Mouse (Mus musculus) megakaryocyte, embryonic 14.5 days (primary cell): ENCODE measurements around the gene Banp.

Source experiments
- FLI1 ChIP-seq: IDR thresholded peaks from 2 replicates; pipeline ENCODE4 v1.6.1; 2012; ENCODE audit warnings: low read length, inconsistent platforms, mixed read lengths
- GATA1 ChIP-seq: IDR thresholded peaks from 3 replicates; pipeline ENCODE4 v1.6.1; 2012; ENCODE audit warnings: mixed read lengths, low read length, inconsistent platforms, borderline replicate concordance

DNA sequence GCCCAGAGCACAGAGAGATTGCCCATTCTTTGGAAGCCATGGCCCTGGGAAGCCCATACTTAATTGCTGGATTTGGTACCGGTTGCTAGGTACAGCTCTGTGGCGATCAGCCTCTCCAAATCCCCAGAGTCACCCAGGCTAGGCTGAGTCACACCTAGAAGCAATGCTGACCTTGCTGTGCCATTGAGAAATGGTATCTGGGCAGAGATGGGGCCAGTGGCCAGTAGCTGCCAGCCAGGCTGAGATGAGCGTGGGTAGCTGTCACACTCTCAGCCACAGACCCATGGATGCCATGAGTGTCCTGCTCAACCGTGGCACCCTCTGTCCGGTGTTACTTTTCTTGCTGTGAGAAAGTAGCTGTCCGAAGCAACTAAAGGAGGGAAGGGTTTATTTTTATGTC is 88.5 kb downstream of the Banp start:
- TF ChIP-seq GATA1 (no peak), FLI1 (no peak)
